Mouse (Mus musculus): ENCODE measurements around the gene Jakmip3. TPM values are rescaled to one million over a fixed set of nuclear protein-coding genes. Genes with fewer than 3 reads are reported as not detected.

The Jakmip3 gene
- total RNA-seq, 2 experiments from 2014 or later, result 54.0 to 54.7 TPM

- intact Hi-C loops (cut with DNase I), result no loop called here
- TF ChIP-seq CTCF (IDR thresholded peaks at IDR 0.05), result no peak
- no peak for DNase-seq (ENCODE audit: extremely low spot score in 1 of 2, low spot score in 2 of 2)
- H3K4me3 ChIP-seq, result no peak overlapping the region
- no peak overlapping the region for H3K27ac ChIP-seq
These were observed 167.5 kb downstream of the Jakmip3 start for GRCm38 (mm10) chr7:139107908-139108650.

GRCm38 (mm10) chr7:139119152-139119774 lies 178.7 kb downstream of the Jakmip3 start:
- H3K27ac ChIP-seq, result no peak overlapping the region
- intact Hi-C loops (cut with DNase I), result no loop called here
- no peak overlapping the region for H3K4me3 ChIP-seq
- peak; percentile 91 for TF ChIP-seq CTCF (IDR thresholded peaks at IDR 0.05)
- peak; percentile 84 to 89 for DNase-seq (ENCODE audit: extremely low spot score in 1 of 2, low spot score in 2 of 2)

GRCm38 (mm10) chr7:139119775-139120153 lies 179.2 kb downstream of the Jakmip3 start:
- TF ChIP-seq CTCF (IDR thresholded peaks at IDR 0.05), result no peak
- no peak for DNase-seq (ENCODE audit: extremely low spot score in 1 of 2, low spot score in 2 of 2)
- no peak overlapping the region for H3K27ac ChIP-seq
- H3K4me3 ChIP-seq, result no peak overlapping the region
- intact Hi-C loops (cut with DNase I), result loop anchor here (5.0 kb wide), 2 partner anchors 83 to 178 kb away; no protein-coding TSS in a partner anchor

- no peak overlapping the region; the same call in 1 of the 2 replicates for H3K27ac ChIP-seq
- no peak for TF ChIP-seq CTCF (IDR thresholded peaks at IDR 0.05)
- intact Hi-C loops (cut with DNase I), result no loop called here
These were observed 185.4 kb downstream of the Jakmip3 start for GRCm38 (mm10) chr7:139125881-139126280.

GRCm38 (mm10) chr7:139126549-139126948 lies 186.0 kb downstream of the Jakmip3 start:
- H3K27ac ChIP-seq, result peak overlapping the region; percentile 28
- intact Hi-C loops (cut with DNase I), result no loop called here
- DNase-seq (ENCODE audit: extremely low spot score in 1 of 2, low spot score in 2 of 2), result no peak

More at GRCm38 (mm10) chr7:139125881-139126280, 185.4 kb downstream of the Jakmip3 start:
- no peak overlapping the region for H3K4me3 ChIP-seq
- DNase-seq (ENCODE audit: extremely low spot score in 1 of 2, low spot score in 2 of 2), result no peak

GRCm38 (mm10) chr7:139128994-139129393 lies 188.5 kb downstream of the Jakmip3 start:
- TF ChIP-seq CTCF (IDR thresholded peaks at IDR 0.05), result no peak
- intact Hi-C loops (cut with DNase I), result no loop called here
- DNase-seq (ENCODE audit: extremely low spot score in 1 of 2, low spot score in 2 of 2), result no peak
- no peak overlapping the region for H3K4me3 ChIP-seq
- H3K27ac ChIP-seq, result peak overlapping the region; percentile 56

More at GRCm38 (mm10) chr7:139126549-139126948, 186.0 kb downstream of the Jakmip3 start:
- TF ChIP-seq CTCF (IDR thresholded peaks at IDR 0.05), result no peak
- no peak overlapping the region for H3K4me3 ChIP-seq

GRCm38 (mm10) chr7:139130361-139130760 lies 189.8 kb downstream of the Jakmip3 start:
- no peak overlapping the region for H3K4me3 ChIP-seq
- TF ChIP-seq CTCF (IDR thresholded peaks at IDR 0.05), result no peak; the same call in none of the 2 replicates
- no peak for DNase-seq (ENCODE audit: extremely low spot score in 1 of 2, low spot score in 2 of 2)
- no peak overlapping the region; the same call in 1 of the 2 replicates for H3K27ac ChIP-seq
- intact Hi-C loops (cut with DNase I), result no loop called here

- Histone ChIP-seq H3K4me3 (no peak overlapping the region), H3K27ac (no peak overlapping the region)
- DNase-seq (ENCODE audit: extremely low spot score in 1 of 2, low spot score in 2 of 2), result no peak
- intact Hi-C loops (cut with DNase I), result no loop called here
- TF ChIP-seq CTCF (IDR thresholded peaks at IDR 0.05), result no peak
These were observed 191.0 kb downstream of the Jakmip3 start for GRCm38 (mm10) chr7:139131538-139131937.

GRCm38 (mm10) chr7:139133446-139133845 lies 192.9 kb downstream of the Jakmip3 start:
- intact Hi-C loops (cut with DNase I), result no loop called here
- H3K4me3 ChIP-seq, result no peak overlapping the region
- H3K27ac ChIP-seq, result no peak overlapping the region
- no peak for DNase-seq (ENCODE audit: extremely low spot score in 1 of 2, low spot score in 2 of 2)
- TF ChIP-seq CTCF (IDR thresholded peaks at IDR 0.05), result no peak

Other genes starting within 250 kb of the Jakmip3 start
- gene Ppp2r2d, start 94.7 kb upstream of the Jakmip3 start, total RNA-seq (2021), result 10 to 100 TPM; 63.3 to 69.5 TPM
- gene Mapk1ip1, start 94.5 kb upstream of the Jakmip3 start, total RNA-seq (2021), result 10 to 100 TPM; 39.6 to 44.7 TPM
- gene Bnip3, start 31.2 kb upstream of the Jakmip3 start, total RNA-seq (2021), result 100 to 1,000 TPM; 128 to 136 TPM
- 10 to 100 TPM; 48.2 to 56.9 TPM for gene Dpysl4, start 145.3 kb downstream of the Jakmip3 start, total RNA-seq (2021)

Data from left cerebral cortex, adult 2 months (tissue).